Mouse (Mus musculus) brain, embryonic 14.5 days (tissue): ENCODE measurements around the gene Wdr5b.

Experiments
- CTCF ChIP-seq: fragments of 200-500 bp; IDR thresholded peaks from 2 replicates; pipeline ENCODE4 v1.5.1; 2012; ENCODE audit warnings: inconsistent platforms, mild to moderate bottlenecking, moderate library complexity, borderline replicate concordance; ENCODE audit not compliant: insufficient read depth, insufficient read length; ENCODE audit errors: extremely low read depth
- POLR2A ChIP-seq: fragments of 200-500 bp; IDR thresholded peaks from 2 replicates; pipeline ENCODE4 v1.6.1; 2012; ENCODE audit warnings: mild to moderate bottlenecking, inconsistent platforms, borderline replicate concordance; ENCODE audit not compliant: poor library complexity, insufficient read depth, insufficient read length, severe bottlenecking; ENCODE audit errors: extremely low read depth

DNA sequence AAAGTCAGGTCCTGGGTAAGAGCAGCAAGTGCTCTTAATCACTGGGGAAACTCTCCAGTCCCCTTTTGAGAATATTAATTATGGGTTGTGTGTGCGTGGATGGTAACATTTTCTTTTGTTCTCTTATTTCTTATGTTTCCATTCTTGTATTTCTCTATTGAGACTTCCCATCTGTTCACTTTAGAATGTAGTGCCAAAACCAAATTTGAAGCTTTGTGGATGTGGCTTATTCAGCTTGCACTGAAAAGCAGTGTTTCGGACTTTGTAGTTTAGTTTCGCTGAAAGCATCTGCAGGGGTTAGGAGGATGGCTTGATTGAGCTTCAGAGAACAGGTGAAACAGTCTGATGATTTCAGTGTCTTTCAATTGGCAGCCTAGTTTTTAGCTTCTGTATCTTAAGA lies 47.7 kb upstream of the Wdr5b start:
- TF ChIP-seq CTCF: no peak
- TF ChIP-seq POLR2A: no peak
